Mouse (Mus musculus): ENCODE measurements at regions not wholly inside any gene's neighbourhood (a gene's known extent, or its start where the extent isn't known, plus 50 kb on each side); places are given as distances from the start of the nearest gene placed in this dataset.

GRCm38 (mm10) chr1:51609295-51609694 lies 131.1 kb upstream of the Nabp1 start:
- Histone ChIP-seq H3ac (ENCODE audit: control insufficient read depth, insufficient read length, low read depth) (no peak overlapping the region), H3K79me2 (ENCODE audit: control insufficient read depth, insufficient read depth) (no peaks in the 10 kb centered on the region), H3K79me3 (ENCODE audit: low read depth) (no peaks in the 10 kb centered on the region), H3K4me3 (ENCODE audit: insufficient read depth, poor library complexity, severe bottlenecking) (no peak overlapping the region), H3K27me3 (ENCODE audit: control insufficient read depth, insufficient read depth, insufficient read length) (no peaks in the 10 kb centered on the region), H3K36me3 (ENCODE audit: control insufficient read depth, insufficient read depth) (no peaks in the 10 kb centered on the region)
- TF ChIP-seq MYOD1 (IDR thresholded peaks at IDR 0.05; ENCODE audit: control insufficient read depth, insufficient read length, low read depth) (no peak), CEBPB (IDR thresholded peaks at IDR 0.05; ENCODE audit: low read depth) (no peak), FOSL1 (IDR thresholded peaks at IDR 0.05; ENCODE audit: insufficient read depth, low read length, poor library complexity, severe bottlenecking) (no peak), CTCF (IDR thresholded peaks at IDR 0.05; ENCODE audit: control insufficient read depth, insufficient read depth, insufficient read length) (no peak), USF1 (IDR thresholded peaks at IDR 0.05; ENCODE audit: low read depth) (no peak), MYOG (IDR thresholded peaks at IDR 0.05; ENCODE audit: control insufficient read depth, extremely low read depth, insufficient read length) (no peak), MAX (IDR thresholded peaks at IDR 0.05) (no peak)

GRCm38 (mm10) chr1:51607437-51607855 lies 129.2 kb upstream of the Nabp1 start:
- Histone ChIP-seq H3K27me3 (ENCODE audit: control insufficient read depth, insufficient read depth, insufficient read length) (no peaks in the 10 kb centered on the region), H3K4me3 (ENCODE audit: insufficient read depth, poor library complexity, severe bottlenecking) (no peak overlapping the region), H3K79me3 (ENCODE audit: low read depth) (no peaks in the 10 kb centered on the region), H3K79me2 (ENCODE audit: control insufficient read depth, insufficient read depth) (no peaks in the 10 kb centered on the region), H3K36me3 (ENCODE audit: control insufficient read depth, insufficient read depth) (no peaks in the 10 kb centered on the region), H3ac (ENCODE audit: control insufficient read depth, insufficient read length, low read depth) (no peak overlapping the region)
- TF ChIP-seq CTCF (IDR thresholded peaks at IDR 0.05; ENCODE audit: control insufficient read depth, insufficient read depth, insufficient read length) (no peak), CEBPB (IDR thresholded peaks at IDR 0.05; ENCODE audit: low read depth) (no peak), FOSL1 (IDR thresholded peaks at IDR 0.05; ENCODE audit: insufficient read depth, low read length, poor library complexity, severe bottlenecking) (no peak), MYOG (IDR thresholded peaks at IDR 0.05; ENCODE audit: control insufficient read depth, extremely low read depth, insufficient read length) (no peak), MAX (IDR thresholded peaks at IDR 0.05) (no peak), USF1 (IDR thresholded peaks at IDR 0.05; ENCODE audit: low read depth) (no peak), MYOD1 (IDR thresholded peaks at IDR 0.05; ENCODE audit: control insufficient read depth, insufficient read length, low read depth) (no peak)

- TF ChIP-seq CEBPB (IDR thresholded peaks at IDR 0.05; ENCODE audit: low read depth) (no peak), FOSL1 (IDR thresholded peaks at IDR 0.05; ENCODE audit: insufficient read depth, low read length, poor library complexity, severe bottlenecking) (no peak), MYOD1 (IDR thresholded peaks at IDR 0.05; ENCODE audit: control insufficient read depth, insufficient read length, low read depth) (no peak), MYOG (IDR thresholded peaks at IDR 0.05; ENCODE audit: control insufficient read depth, extremely low read depth, insufficient read length) (no peak)
- H3K36me3 ChIP-seq (ENCODE audit: control insufficient read depth, insufficient read depth): no peaks in the 10 kb centered on the region
- no peak overlapping the region for H3ac ChIP-seq (ENCODE audit: control insufficient read depth, insufficient read length, low read depth)
- H3K79me2 ChIP-seq (ENCODE audit: control insufficient read depth, insufficient read depth): no peaks in the 10 kb centered on the region
- no peak overlapping the region for H3K4me3 ChIP-seq (ENCODE audit: insufficient read depth, poor library complexity, severe bottlenecking)
- no peaks in the 10 kb centered on the region for H3K79me3 ChIP-seq (ENCODE audit: low read depth)
- no peaks in the 10 kb centered on the region for H3K27me3 ChIP-seq (ENCODE audit: control insufficient read depth, insufficient read depth, insufficient read length)
Measured at GRCm38 (mm10) chr1:51602071-51602470, 123.8 kb upstream of the Nabp1 start.

GRCm38 (mm10) chr1:51600425-51600824 lies 122.2 kb upstream of the Nabp1 start:
- no peak overlapping the region for H3K4me3 ChIP-seq (ENCODE audit: insufficient read depth, poor library complexity, severe bottlenecking)
- no peaks in the 10 kb centered on the region for H3K79me3 ChIP-seq (ENCODE audit: low read depth)
- no peaks in the 10 kb centered on the region for H3K79me2 ChIP-seq (ENCODE audit: control insufficient read depth, insufficient read depth)
- H3ac ChIP-seq (ENCODE audit: control insufficient read depth, insufficient read length, low read depth): no peak overlapping the region
- H3K36me3 ChIP-seq (ENCODE audit: control insufficient read depth, insufficient read depth): no peaks in the 10 kb centered on the region
- no peaks in the 10 kb centered on the region for H3K27me3 ChIP-seq (ENCODE audit: control insufficient read depth, insufficient read depth, insufficient read length)
- TF ChIP-seq MAX (IDR thresholded peaks at IDR 0.05): no peak
- TF ChIP-seq USF1 (IDR thresholded peaks at IDR 0.05; ENCODE audit: low read depth): no peak
- no peak for TF ChIP-seq MYOD1 (IDR thresholded peaks at IDR 0.05; ENCODE audit: control insufficient read depth, insufficient read length, low read depth)
- no peak for TF ChIP-seq MYOG (IDR thresholded peaks at IDR 0.05; ENCODE audit: control insufficient read depth, extremely low read depth, insufficient read length)
- TF ChIP-seq CEBPB (IDR thresholded peaks at IDR 0.05; ENCODE audit: low read depth): no peak

GRCm38 (mm10) chr1:51596935-51597820 lies 119.0 kb upstream of the Nabp1 start:
- Histone ChIP-seq H3K79me3 (ENCODE audit: low read depth) (no peaks in the 10 kb centered on the region), H3K79me2 (ENCODE audit: control insufficient read depth, insufficient read depth) (no peaks in the 10 kb centered on the region), H3K4me3 (ENCODE audit: insufficient read depth, poor library complexity, severe bottlenecking) (no peak overlapping the region), H3K27me3 (ENCODE audit: control insufficient read depth, insufficient read depth, insufficient read length) (no peaks in the 10 kb centered on the region), H3ac (ENCODE audit: control insufficient read depth, insufficient read length, low read depth) (peak overlapping the region; percentile 45), H3K36me3 (ENCODE audit: control insufficient read depth, insufficient read depth) (no peaks in the 10 kb centered on the region)
- TF ChIP-seq FOSL1 (IDR thresholded peaks at IDR 0.05; ENCODE audit: insufficient read depth, low read length, poor library complexity, severe bottlenecking): no peak
- TF ChIP-seq MAX (IDR thresholded peaks at IDR 0.05): no peak
- peak; percentile 45 for TF ChIP-seq CTCF (IDR thresholded peaks at IDR 0.05; ENCODE audit: control insufficient read depth, insufficient read depth, insufficient read length)

- no peaks in the 10 kb centered on the region for H3K79me2 ChIP-seq (ENCODE audit: control insufficient read depth, insufficient read depth)
- no peaks in the 10 kb centered on the region for H3K27me3 ChIP-seq (ENCODE audit: control insufficient read depth, insufficient read depth, insufficient read length)
- H3K36me3 ChIP-seq (ENCODE audit: control insufficient read depth, insufficient read depth): no peaks in the 10 kb centered on the region
- TF ChIP-seq USF1 (IDR thresholded peaks at IDR 0.05; ENCODE audit: low read depth) (no peak), MYOG (IDR thresholded peaks at IDR 0.05; ENCODE audit: control insufficient read depth, extremely low read depth, insufficient read length) (no peak)
- H3K79me3 ChIP-seq (ENCODE audit: low read depth): no peaks in the 10 kb centered on the region
- no peak overlapping the region for H3K4me3 ChIP-seq (ENCODE audit: insufficient read depth, poor library complexity, severe bottlenecking)
- no peak overlapping the region for H3ac ChIP-seq (ENCODE audit: control insufficient read depth, insufficient read length, low read depth)
Measured at GRCm38 (mm10) chr1:51594666-51595065, 116.4 kb upstream of the Nabp1 start.
